Mouse (Mus musculus) MEL (cell line): Measurements from ENCODE around the gene Fancc.

Experiments
- CTCF ChIP-seq, 3 experiments: IDR thresholded peaks in 2 of 3; conservative IDR thresholded peaks in 1 of 3; 2 replicates each; pipeline ENCODE4 v1.5.1; 2011 to 2012; ENCODE audit warnings: low read length in 3 of 3, low read depth in 2 of 3, mild to moderate bottlenecking in 2 of 3, improper control_type of control experiment in 1 of 3, inconsistent platforms in 1 of 3, mixed read lengths in 1 of 3, moderate library complexity in 1 of 3; ENCODE audit not compliant: control insufficient read depth in 1 of 3, insufficient read depth in 1 of 3, poor library complexity in 1 of 3, severe bottlenecking in 1 of 3
- E2F4 ChIP-seq: IDR thresholded peaks from 2 replicates; pipeline ENCODE4 v1.6.1; 2011; ENCODE audit warnings: low read depth, low read length, improper control_type of control experiment, borderline replicate concordance
- EP300 ChIP-seq, 2 experiments: IDR thresholded peaks; 2 replicates each; pipeline ENCODE4 v1.6.1; 2011; ENCODE audit warnings: improper control_type of control experiment in 2 of 2, low read length in 2 of 2, low read depth in 1 of 2, mild to moderate bottlenecking in 1 of 2
- ETS1 ChIP-seq: IDR thresholded peaks from 2 replicates; pipeline ENCODE4 v1.6.1; 2012; ENCODE audit warnings: low read depth, mild to moderate bottlenecking, inconsistent platforms, low read length, improper control_type of control experiment, moderate library complexity
- GATA1 ChIP-seq: IDR thresholded peaks from 2 replicates; pipeline ENCODE4 v1.6.1; 2011; ENCODE audit warnings: low read depth, low read length, improper control_type of control experiment
- HCFC1 ChIP-seq: IDR thresholded peaks from 2 replicates; pipeline ENCODE4 v1.6.1; 2012; ENCODE audit warnings: low read depth, mild to moderate bottlenecking, inconsistent platforms, low read length, improper control_type of control experiment, moderate library complexity
- MAZ ChIP-seq: IDR thresholded peaks from 2 replicates; pipeline ENCODE4 v1.6.1; 2012; ENCODE audit warnings: low read depth, mild to moderate bottlenecking, inconsistent platforms, low read length, improper control_type of control experiment
- POLR2AphosphoS2 ChIP-seq: IDR thresholded peaks from 2 replicates; pipeline ENCODE4 v1.6.1; 2011; ENCODE audit warnings: low read length, improper control_type of control experiment

GRCm38 (mm10) chr13:63246332-63246940, 250.6 kb downstream of the Fancc start:
- TF ChIP-seq CTCF (IDR thresholded peaks at IDR 0.05 in 2 of 3, conservative IDR thresholded peaks at IDR 0.05 in 1 of 3; ENCODE audit: control insufficient read depth in 1 of 3, insufficient read depth in 1 of 3, low read depth in 2 of 3, low read length in 3 of 3, poor library complexity in 1 of 3, severe bottlenecking in 1 of 3) = no peak
- no peak for TF ChIP-seq ETS1
- TF ChIP-seq HCFC1 = no peak
- no peak for TF ChIP-seq E2F4
- TF ChIP-seq MAZ = no peak
- no peak for TF ChIP-seq EP300 (IDR thresholded peaks at IDR 0.05; ENCODE audit: low read depth in 1 of 2, low read length in 2 of 2)
- TF ChIP-seq POLR2AphosphoS2 = no peak
- TF ChIP-seq GATA1 = no peak
